Mouse (Mus musculus): ENCODE results near the gene Ksr1. TPM values are rescaled to one million over a fixed set of nuclear protein-coding genes. Genes with fewer than 3 reads are reported as not detected.
A peak's percentile ranks its signal among the peaks of the same experiment; 100 is the strongest.

Ksr1 gene
- polyA plus RNA-seq, 1 experiment from 2014 or later = 8.6 TPM

- 0 out of 2 replicates have a peak, but pooled peaks cover 13% of the 10 kb centered on the region for H3K36me3 ChIP-seq (ENCODE audit: control insufficient read depth, insufficient read depth, low read length)
- H3K4me2 ChIP-seq (ENCODE audit: low read depth, low read length) = no peak overlapping the region
- H3K27ac ChIP-seq (ENCODE audit: low read depth, low read length) = no peak overlapping the region
- no peaks in the 10 kb centered on the region for H3K9me3 ChIP-seq (ENCODE audit: control insufficient read depth, low read length)
- ATAC-seq (ENCODE audit: low read depth) = 0 out of 2 replicates have a peak, but pooled peaks have one; percentile 28
- no peaks in the 10 kb centered on the region for H3K4me1 ChIP-seq (ENCODE audit: control insufficient read depth, insufficient read depth, low read length)
- 51% methylated on average over 11 of the region's 11 CpGs for WGBS
- no peak overlapping the region for H3K9ac ChIP-seq (replicated peaks; ENCODE audit: low read depth, low read length)
- no peak overlapping the region for H3K4me3 ChIP-seq (ENCODE audit: low read depth, low read length)
- H3K27me3 ChIP-seq (ENCODE audit: control insufficient read depth, insufficient read depth, low read length) = no peaks in the 10 kb centered on the region
Observed at GRCm38 (mm10) chr11:79018954-79019704, 127.1 kb downstream of the Ksr1 start.

- H3K4me2 ChIP-seq (ENCODE audit: low read depth, low read length) = no peak overlapping the region
Observed at GRCm38 (mm10) chr11:79017161-79017606, 129.0 kb downstream of the Ksr1 start.

GRCm38 (mm10) chr11:79016236-79016635, 130.0 kb downstream of the Ksr1 start:
- Histone ChIP-seq H3K9me3 (ENCODE audit: control insufficient read depth, low read length) (no peaks in the 10 kb centered on the region), H3K27me3 (ENCODE audit: control insufficient read depth, insufficient read depth, low read length) (no peaks in the 10 kb centered on the region), H3K4me1 (ENCODE audit: control insufficient read depth, insufficient read depth, low read length) (no peaks in the 10 kb centered on the region), H3K4me3 (ENCODE audit: low read depth, low read length) (no peak overlapping the region), H3K9ac (replicated peaks; ENCODE audit: low read depth, low read length) (no peak overlapping the region), H3K27ac (ENCODE audit: low read depth, low read length) (no peak overlapping the region), H3K36me3 (ENCODE audit: control insufficient read depth, insufficient read depth, low read length) (0 out of 2 replicates have a peak, but pooled peaks cover 13% of the 10 kb centered on the region), H3K4me2 (ENCODE audit: low read depth, low read length) (no peak overlapping the region)
- no peak for ATAC-seq (ENCODE audit: low read depth)
- WGBS = 70% methylated on average over 12 of the region's 12 CpGs

More at GRCm38 (mm10) chr11:79017161-79017606, 129.0 kb downstream of the Ksr1 start:
- H3K27ac ChIP-seq (ENCODE audit: low read depth, low read length) = no peak overlapping the region
- no peaks in the 10 kb centered on the region for H3K4me1 ChIP-seq (ENCODE audit: control insufficient read depth, insufficient read depth, low read length)
- H3K9ac ChIP-seq (replicated peaks; ENCODE audit: low read depth, low read length) = no peak overlapping the region
- ATAC-seq (ENCODE audit: low read depth) = no peak
- no peaks in the 10 kb centered on the region for H3K9me3 ChIP-seq (ENCODE audit: control insufficient read depth, low read length)
- no peak overlapping the region for H3K4me3 ChIP-seq (ENCODE audit: low read depth, low read length)
- H3K27me3 ChIP-seq (ENCODE audit: control insufficient read depth, insufficient read depth, low read length) = no peaks in the 10 kb centered on the region
- WGBS = 82% methylated on average over 7 of the region's 7 CpGs
- 0 out of 2 replicates have a peak, but pooled peaks cover 13% of the 10 kb centered on the region for H3K36me3 ChIP-seq (ENCODE audit: control insufficient read depth, insufficient read depth, low read length)

GRCm38 (mm10) chr11:79015660-79016215, 130.5 kb downstream of the Ksr1 start:
- ATAC-seq (ENCODE audit: low read depth) = no peak
- no peaks in the 10 kb centered on the region for H3K4me1 ChIP-seq (ENCODE audit: control insufficient read depth, insufficient read depth, low read length)
- no peak overlapping the region for H3K4me3 ChIP-seq (ENCODE audit: low read depth, low read length)
- H3K36me3 ChIP-seq (ENCODE audit: control insufficient read depth, insufficient read depth, low read length) = 0 out of 2 replicates have a peak, but pooled peaks cover 13% of the 10 kb centered on the region
- WGBS = 92% methylated on average over 24 of the region's 24 CpGs
- no peak overlapping the region for H3K4me2 ChIP-seq (ENCODE audit: low read depth, low read length)
- no peaks in the 10 kb centered on the region for H3K27me3 ChIP-seq (ENCODE audit: control insufficient read depth, insufficient read depth, low read length)
- no peak overlapping the region for H3K27ac ChIP-seq (ENCODE audit: low read depth, low read length)
- H3K9ac ChIP-seq (replicated peaks; ENCODE audit: low read depth, low read length) = no peak overlapping the region
- no peaks in the 10 kb centered on the region for H3K9me3 ChIP-seq (ENCODE audit: control insufficient read depth, low read length)

GRCm38 (mm10) chr11:79014602-79015325, 131.4 kb downstream of the Ksr1 start:
- no peaks in the 10 kb centered on the region for H3K4me1 ChIP-seq (ENCODE audit: control insufficient read depth, insufficient read depth, low read length)
- no peaks in the 10 kb centered on the region for H3K9me3 ChIP-seq (ENCODE audit: control insufficient read depth, low read length)
- H3K4me2 ChIP-seq (ENCODE audit: low read depth, low read length) = no peak overlapping the region
- H3K27ac ChIP-seq (ENCODE audit: low read depth, low read length) = no peak overlapping the region
- H3K36me3 ChIP-seq (ENCODE audit: control insufficient read depth, insufficient read depth, low read length) = 0 out of 2 replicates have a peak, but pooled peaks cover 13% of the 10 kb centered on the region
- H3K4me3 ChIP-seq (ENCODE audit: low read depth, low read length) = no peak overlapping the region
- no peaks in the 10 kb centered on the region for H3K27me3 ChIP-seq (ENCODE audit: control insufficient read depth, insufficient read depth, low read length)
- ATAC-seq (ENCODE audit: low read depth) = no peak
- WGBS = 73% methylated on average over 15 of the region's 15 CpGs
- H3K9ac ChIP-seq (replicated peaks; ENCODE audit: low read depth, low read length) = no peak overlapping the region

- Histone ChIP-seq H3K27me3 (ENCODE audit: control insufficient read depth, insufficient read depth, low read length) (no peaks in the 10 kb centered on the region), H3K4me3 (ENCODE audit: low read depth, low read length) (no peak overlapping the region), H3K4me2 (ENCODE audit: low read depth, low read length) (no peak overlapping the region), H3K27ac (ENCODE audit: low read depth, low read length) (no peak overlapping the region), H3K9me3 (ENCODE audit: control insufficient read depth, low read length) (no peaks in the 10 kb centered on the region), H3K36me3 (ENCODE audit: control insufficient read depth, insufficient read depth, low read length) (0 out of 2 replicates have a peak, but pooled peaks cover 7% of the 10 kb centered on the region), H3K4me1 (ENCODE audit: control insufficient read depth, insufficient read depth, low read length) (no peaks in the 10 kb centered on the region), H3K9ac (replicated peaks; ENCODE audit: low read depth, low read length) (no peak overlapping the region)
- no peak for ATAC-seq (ENCODE audit: low read depth)
- WGBS = 63% methylated on average over 9 of the region's 9 CpGs
Observed at GRCm38 (mm10) chr11:79013806-79014205, 132.4 kb downstream of the Ksr1 start.

GRCm38 (mm10) chr11:79013056-79013455, 133.2 kb downstream of the Ksr1 start:
- no peak for ATAC-seq (ENCODE audit: low read depth)
- Histone ChIP-seq H3K27ac (ENCODE audit: low read depth, low read length) (no peak overlapping the region), H3K4me3 (ENCODE audit: low read depth, low read length) (no peak overlapping the region), H3K27me3 (ENCODE audit: control insufficient read depth, insufficient read depth, low read length) (no peaks in the 10 kb centered on the region), H3K36me3 (ENCODE audit: control insufficient read depth, insufficient read depth, low read length) (0 out of 2 replicates have a peak, but pooled peaks cover 7% of the 10 kb centered on the region), H3K4me2 (ENCODE audit: low read depth, low read length) (no peak overlapping the region), H3K9me3 (ENCODE audit: control insufficient read depth, low read length) (no peaks in the 10 kb centered on the region), H3K9ac (replicated peaks; ENCODE audit: low read depth, low read length) (no peak overlapping the region), H3K4me1 (ENCODE audit: control insufficient read depth, insufficient read depth, low read length) (no peaks in the 10 kb centered on the region)

- H3K9me3 ChIP-seq (ENCODE audit: control insufficient read depth, low read length) = no peaks in the 10 kb centered on the region
- H3K27ac ChIP-seq (ENCODE audit: low read depth, low read length) = no peak overlapping the region
- H3K4me1 ChIP-seq (ENCODE audit: control insufficient read depth, insufficient read depth, low read length) = no peaks in the 10 kb centered on the region
- WGBS = 98% methylated on average over 2 of the region's 2 CpGs
- no peak overlapping the region for H3K4me3 ChIP-seq (ENCODE audit: low read depth, low read length)
- H3K27me3 ChIP-seq (ENCODE audit: control insufficient read depth, insufficient read depth, low read length) = no peaks in the 10 kb centered on the region
- H3K4me2 ChIP-seq (ENCODE audit: low read depth, low read length) = no peak overlapping the region
- no peak overlapping the region for H3K9ac ChIP-seq (replicated peaks; ENCODE audit: low read depth, low read length)
- no peak for ATAC-seq (ENCODE audit: low read depth)
- H3K36me3 ChIP-seq (ENCODE audit: control insufficient read depth, insufficient read depth, low read length) = 0 out of 2 replicates have a peak, but pooled peaks cover 7% of the 10 kb centered on the region
Observed at GRCm38 (mm10) chr11:79012529-79012928, 133.7 kb downstream of the Ksr1 start.

Data from neural tube, embryonic 14.5 days (tissue).